Mouse (Mus musculus) CH12.LX (cell line): ENCODE results near the gene Rmi2. TPM values are rescaled to one million over a fixed set of nuclear protein-coding genes. Genes with fewer than 3 reads are reported as not detected.

Experiments used
- DNase-seq: peaks from one replicate; pipeline ENCODE4 v3.0.0-alpha.2; 2013; ENCODE audit errors: extremely low read depth
- H3K27ac ChIP-seq: 2 replicates; pipeline ENCODE4 v1.5.1; 2012; ENCODE audit warnings: low read depth, mild to moderate bottlenecking, control low read depth, moderate library complexity; ENCODE audit not compliant: insufficient read depth
- H3K27me3 ChIP-seq: replicated peaks from 2 replicates; pipeline ENCODE3; 2012; ENCODE audit warnings: inconsistent platforms
- H3K36me3 ChIP-seq, 2 experiments: replicated peaks in 1 of 2; 2 replicates each; pipeline versions ENCODE3 to v1.6.1; 2012; ENCODE audit warnings: inconsistent platforms in 1 of 2, low read length in 1 of 2, mild to moderate bottlenecking in 1 of 2, mixed read lengths in 1 of 2, moderate library complexity in 1 of 2; ENCODE audit not compliant: control insufficient read depth in 1 of 2, insufficient read depth in 1 of 2
- H3K4me1 ChIP-seq, 2 experiments: 2 replicates each; pipeline ENCODE4 v1.6.1; 2012; ENCODE audit warnings: inconsistent platforms in 1 of 2, moderate library complexity in 1 of 2; ENCODE audit not compliant: insufficient read depth in 2 of 2, control insufficient read depth in 1 of 2
- H3K4me2 ChIP-seq: 2 replicates; pipeline ENCODE4 v1.6.1; 2012; ENCODE audit warnings: low read depth, mild to moderate bottlenecking, control low read depth; ENCODE audit not compliant: poor library complexity, insufficient read depth, severe bottlenecking
- H3K4me3 ChIP-seq, 3 experiments: fragments of 150-350 bp in 1 of 3; sonication (generic) in 1 of 3; replicated peaks in 1 of 3; 2 replicates each; pipeline versions ENCODE3 to v1.5.1; 2011 to 2012; ENCODE audit warnings: low read depth in 2 of 3, low read length in 2 of 3, mild to moderate bottlenecking in 2 of 3, moderate library complexity in 2 of 3, control low read depth in 1 of 3, improper control_type of control experiment in 1 of 3, inconsistent platforms in 1 of 3, mixed read lengths in 1 of 3; ENCODE audit not compliant: poor library complexity in 1 of 3
- H3K79me2 ChIP-seq: replicated peaks from 2 replicates; pipeline ENCODE4 v1.6.1; 2012; ENCODE audit warnings: mild to moderate bottlenecking, moderate library complexity; ENCODE audit not compliant: control insufficient read depth, poor library complexity, insufficient read depth, severe bottlenecking; ENCODE audit errors: extremely low read depth
- H3K9ac ChIP-seq: 2 replicates; pipeline ENCODE4 v1.6.1; 2012; ENCODE audit warnings: low read depth, mild to moderate bottlenecking, control low read depth, moderate library complexity; ENCODE audit not compliant: insufficient read depth
- H3K9me3 ChIP-seq: replicated peaks from 2 replicates; pipeline ENCODE3; 2012; ENCODE audit warnings: low read length, inconsistent platforms, mixed read lengths
- CHD1 ChIP-seq: IDR thresholded peaks from 2 replicates; pipeline ENCODE4 v1.6.1; 2012; ENCODE audit warnings: low read depth, low read length, improper control_type of control experiment, inconsistent platforms
- CHD2 ChIP-seq: IDR thresholded peaks from 2 replicates; pipeline ENCODE4 v1.6.1; 2011; ENCODE audit warnings: low read length, improper control_type of control experiment
- CTCF ChIP-seq, 2 experiments: IDR thresholded peaks in 1 of 2; conservative IDR thresholded peaks in 1 of 2; 2 replicates each; pipeline ENCODE4 v1.5.1; 2011 to 2012; ENCODE audit warnings: low read depth in 2 of 2, low read length in 2 of 2, improper control_type of control experiment in 1 of 2, inconsistent platforms in 1 of 2, mild to moderate bottlenecking in 1 of 2, moderate library complexity in 1 of 2
- E2F4 ChIP-seq: IDR thresholded peaks from 2 replicates; pipeline ENCODE4 v1.6.1; 2011; ENCODE audit warnings: low read depth, low read length, improper control_type of control experiment; ENCODE audit not compliant: insufficient replicate concordance
- ELF1 ChIP-seq: IDR thresholded peaks from 2 replicates; pipeline ENCODE4 v1.6.1; 2014; ENCODE audit warnings: low read depth, mild to moderate bottlenecking, inconsistent platforms, low read length, improper control_type of control experiment
- EP300 ChIP-seq: IDR thresholded peaks from 2 replicates; pipeline ENCODE4 v1.6.1; 2011; ENCODE audit warnings: low read length, improper control_type of control experiment
- ETS1 ChIP-seq: conservative IDR thresholded peaks from 2 replicates; pipeline ENCODE4 v1.6.1; 2012; ENCODE audit warnings: low read depth, mild to moderate bottlenecking, inconsistent platforms, low read length, improper control_type of control experiment, moderate library complexity
- GABPA ChIP-seq: IDR thresholded peaks from 2 replicates; pipeline ENCODE4 v1.6.1; 2012; ENCODE audit warnings: low read depth, low read length, improper control_type of control experiment, inconsistent platforms; ENCODE audit not compliant: insufficient replicate concordance
- MAFK ChIP-seq: IDR thresholded peaks from 2 replicates; pipeline ENCODE4 v1.6.1; 2011; ENCODE audit warnings: low read length, improper control_type of control experiment; ENCODE audit not compliant: insufficient replicate concordance
- MAX ChIP-seq: IDR thresholded peaks from 2 replicates; pipeline ENCODE4 v1.6.1; 2011; ENCODE audit warnings: low read length, improper control_type of control experiment
- MAZ ChIP-seq: IDR thresholded peaks from 2 replicates; pipeline ENCODE4 v1.6.1; 2012; ENCODE audit warnings: low read depth, mild to moderate bottlenecking, inconsistent platforms, low read length, improper control_type of control experiment, moderate library complexity
- MEF2A ChIP-seq: IDR thresholded peaks from 2 replicates; pipeline ENCODE4 v1.6.1; 2014; ENCODE audit warnings: low read depth, mild to moderate bottlenecking, inconsistent platforms, low read length, improper control_type of control experiment, borderline replicate concordance
- MXI1 ChIP-seq: IDR thresholded peaks from 2 replicates; pipeline ENCODE4 v1.6.1; 2011; ENCODE audit warnings: mild to moderate bottlenecking, low read depth, low read length, improper control_type of control experiment
- MYC ChIP-seq: IDR thresholded peaks from 2 replicates; pipeline ENCODE4 v1.6.1; 2011; ENCODE audit warnings: low read depth, mild to moderate bottlenecking, improper control_type of control experiment, low read length
- PAX5 ChIP-seq: IDR thresholded peaks from 2 replicates; pipeline ENCODE4 v1.6.1; 2012; ENCODE audit warnings: low read length, inconsistent platforms, mixed read lengths
- POLR2A ChIP-seq: IDR thresholded peaks from 2 replicates; pipeline ENCODE4 v1.6.1; 2011; ENCODE audit warnings: low read depth, mild to moderate bottlenecking, improper control_type of control experiment, low read length
- POLR2AphosphoS2 ChIP-seq: IDR thresholded peaks from 2 replicates; pipeline ENCODE4 v1.6.1; 2011; ENCODE audit warnings: low read depth, low read length, improper control_type of control experiment
- RAD21 ChIP-seq: IDR thresholded peaks from 2 replicates; pipeline ENCODE4 v1.6.1; 2011; ENCODE audit warnings: low read depth, mild to moderate bottlenecking, low read length, improper control_type of control experiment, moderate library complexity
- RCOR1 ChIP-seq: conservative IDR thresholded peaks from 2 replicates; pipeline ENCODE4 v1.6.1; 2012; ENCODE audit warnings: low read depth, mild to moderate bottlenecking, inconsistent platforms, low read length, improper control_type of control experiment
- TBP ChIP-seq: conservative IDR thresholded peaks from 2 replicates; pipeline ENCODE4 v1.6.1; 2011; ENCODE audit warnings: low read depth, low read length, improper control_type of control experiment
- TCF12 ChIP-seq: IDR thresholded peaks from 2 replicates; pipeline ENCODE4 v1.6.1; 2014; ENCODE audit warnings: low read depth, mild to moderate bottlenecking, inconsistent platforms, low read length, improper control_type of control experiment
- UBTF ChIP-seq: IDR thresholded peaks from 2 replicates; pipeline ENCODE4 v1.6.1; 2012; ENCODE audit warnings: low read depth, mild to moderate bottlenecking, inconsistent platforms, low read length, improper control_type of control experiment, moderate library complexity
- USF1 ChIP-seq: IDR thresholded peaks from 2 replicates; pipeline ENCODE4 v1.6.1; 2014; ENCODE audit warnings: low read depth, mild to moderate bottlenecking, inconsistent platforms, low read length, improper control_type of control experiment
- USF2 ChIP-seq: conservative IDR thresholded peaks from 2 replicates; pipeline ENCODE4 v1.6.1; 2011; ENCODE audit warnings: low read depth, low read length, improper control_type of control experiment
- ZC3H11A ChIP-seq: IDR thresholded peaks from 2 replicates; pipeline ENCODE4 v1.6.1; 2012; ENCODE audit warnings: low read depth, mild to moderate bottlenecking, inconsistent platforms, low read length, improper control_type of control experiment
- ZKSCAN1 ChIP-seq: IDR thresholded peaks from 2 replicates; pipeline ENCODE4 v1.6.1; 2012; ENCODE audit warnings: low read depth, inconsistent platforms, low read length, improper control_type of control experiment, borderline replicate concordance
- dilution Hi-C: fragments of 300-500 bp; cut with MboI; formaldehyde crosslinking; loops from 2 replicates; pipeline ENCODE4 v1.14.3; 2020; ENCODE audit warnings: low sequenced_read_pairs; ENCODE audit not compliant: extremely low pct_unique_long_range_greater_than_20kb, extremely low pct_ligation_motif_present
- in situ Hi-C: fragments of 300-500 bp; cut with MboI; formaldehyde crosslinking; loops from 3 replicates; pipeline ENCODE4 v1.14.3; 2019; ENCODE audit warnings: low sequenced_read_pairs, low pct_ligation_motif_present, low pct_unique_long_range_greater_than_20kb, mixed read lengths
- polyA plus RNA-seq: library from polyadenylated mRNA; unstranded; fragments of >175 nt; gene quantifications from 2 replicates; pipeline ENCODE4 v1.2.1, GENCODE M21; 2012; ENCODE audit warnings: low read depth; ENCODE audit not compliant: insufficient read length
- total RNA-seq, 2 experiments: library from RNA; depleted of rRNA; stranded (reverse); fragments of 300-350 nt in 1 of 2; fragments of >200 nt in 1 of 2; gene quantifications; 2 replicates each; pipeline ENCODE4 v1.2.3; 2012 to 2014

Rmi2 gene
- total and polyA plus RNA-seq, 3 experiments = 6.8 to 13.8 (median 9.3) TPM

GRCm38 (mm10) chr16:10939932-10940331 lies 105.1 kb downstream of the Rmi2 start:
- Histone ChIP-seq H3K9me3 (no peaks in the 10 kb centered on the region), H3K79me2 (no peaks in the 10 kb centered on the region), H3K27me3 (no peaks in the 10 kb centered on the region), H3K4me2 (no peak overlapping the region), H3K9ac (no peak overlapping the region), H3K4me3 (no peak overlapping the region), H3K36me3 (no peaks in the 10 kb centered on the region), H3K4me1 (peaks cover 0 to 24% of the 10 kb centered on the region in 2 experiments; a peak in 2 of 4 replicates), H3K27ac (no peak overlapping the region)
- dilution Hi-C loops = no loop called here
- in situ Hi-C loops = loop anchor here (5.0 kb wide), 1 partner anchor 33 kb away; no protein-coding TSS in a partner anchor
- DNase-seq = no peak
- TF ChIP-seq GABPA = no peak
- TF ChIP-seq RCOR1 = no peak
- no peak for TF ChIP-seq RAD21
- no peak for TF ChIP-seq EP300
- no peak for TF ChIP-seq POLR2A
- no peak for TF ChIP-seq ETS1
- TF ChIP-seq ZKSCAN1 = no peak
- TF ChIP-seq CHD1 = no peak
- TF ChIP-seq E2F4 = no peak
- TF ChIP-seq PAX5 = no peak
- no peak for TF ChIP-seq TCF12
- no peak for TF ChIP-seq ZC3H11A
- TF ChIP-seq CTCF (conservative IDR thresholded peaks at IDR 0.05 in 1 of 2, IDR thresholded peaks at IDR 0.05 in 1 of 2; ENCODE audit: low read depth in 2 of 2, low read length in 2 of 2) = no peak
- no peak for TF ChIP-seq USF1
- no peak for TF ChIP-seq MAFK
- no peak for TF ChIP-seq TBP
- no peak for TF ChIP-seq MAZ

DNA sequence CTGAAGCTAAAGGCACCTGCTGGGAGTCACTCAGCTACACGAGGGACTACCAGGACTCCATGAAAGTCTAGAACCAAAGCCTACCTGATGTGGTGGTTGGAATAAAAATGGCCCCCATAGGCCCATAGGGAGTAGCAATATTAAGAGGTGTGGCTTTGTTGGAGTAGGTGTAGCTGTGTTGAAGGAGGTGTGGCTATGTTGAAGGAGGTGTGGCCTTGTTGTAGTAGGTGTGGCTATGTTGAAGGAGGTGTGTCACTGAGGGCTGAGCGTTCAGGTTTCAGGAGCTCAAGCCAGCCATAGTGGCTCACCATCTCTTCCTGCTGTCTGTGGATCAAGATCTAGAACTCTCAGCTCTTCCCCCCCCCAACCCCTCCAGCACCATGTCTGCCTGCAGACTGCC lies 105.8 kb downstream of the Rmi2 start:
- Histone ChIP-seq H3K9ac (no peak overlapping the region), H3K27ac (no peak overlapping the region), H3K4me1 (peaks cover 0 to 31% of the 10 kb centered on the region in 2 experiments; a peak in 2 of 4 replicates), H3K27me3 (no peaks in the 10 kb centered on the region)
- in situ Hi-C loops = loop anchor here (5.0 kb wide), 1 partner anchor 33 kb away; no protein-coding TSS in a partner anchor
- TF ChIP-seq UBTF = no peak
- no peak for TF ChIP-seq MYC
- TF ChIP-seq ZC3H11A = no peak
- TF ChIP-seq POLR2A = no peak
- no peak for TF ChIP-seq CHD2
- no peak for TF ChIP-seq MAZ
- no peak for TF ChIP-seq ETS1
- no peak for TF ChIP-seq USF2
- no peak for TF ChIP-seq MXI1
- TF ChIP-seq RAD21 = no peak
- TF ChIP-seq USF1 = no peak
- no peak for TF ChIP-seq MAX
- TF ChIP-seq ELF1 = no peak
- TF ChIP-seq POLR2AphosphoS2 = no peak
- no peak for TF ChIP-seq MEF2A
- TF ChIP-seq, all 38 proteins: peak for 0
- DNase-seq = peak; percentile 21
- H3K9me3 ChIP-seq = no peaks in the 10 kb centered on the region
- dilution Hi-C loops = no loop called here
- no peak overlapping the region for H3K4me3 ChIP-seq
- no peaks in the 10 kb centered on the region for H3K36me3 ChIP-seq
- H3K79me2 ChIP-seq = no peaks in the 10 kb centered on the region
- H3K4me2 ChIP-seq = no peak overlapping the region
